Mouse (Mus musculus) kidney, postnatal 36 days (tissue): ENCODE data around the gene Whamm.
A peak's percentile ranks its signal among the peaks of the same experiment; 100 is the strongest.

Source experiments
- DNase-seq, 2 experiments: peaks; one replicate each; pipeline ENCODE4 v3.0.0; 2021 to 2022; ENCODE audit warnings: mixed read lengths in 2 of 2

Whamm gene

GRCm38 (mm10) chr7:81564766-81565165, 6.3 kb upstream of the Whamm start:
- no peak for DNase-seq

- DNase-seq = no peak
These were observed 5.5 kb upstream of the Whamm start for GRCm38 (mm10) chr7:81565381-81566055.

- DNase-seq = no peak
These were observed 4.7 kb upstream of the Whamm start for GRCm38 (mm10) chr7:81566332-81566731.

- DNase-seq = no peak
These were observed 4.2 kb upstream of the Whamm start, which contains the start of gene Fsd2 for GRCm38 (mm10) chr7:81566892-81567291. Gene Fsd2 (minus strand): TSS chr7:81566944.

- no peak for DNase-seq
These were observed 3.7 kb upstream of the Whamm start for GRCm38 (mm10) chr7:81567396-81567795.

- DNase-seq = no peak
These were observed 1.2 kb upstream of the Whamm start for GRCm38 (mm10) chr7:81569851-81570250.

GRCm38 (mm10) chr7:81570271-81570670, 795 bp upstream of the Whamm start:
- DNase-seq = no peak

GRCm38 (mm10) chr7:81570752-81571107, 336 bp upstream of the Whamm start:
- DNase-seq = no peak

- peak; percentile 30 to 47 for DNase-seq
These were observed 925 bp downstream of the Whamm start for GRCm38 (mm10) chr7:81571941-81572441.

- DNase-seq = peak in 1 of 2 experiments; percentile 15
These were observed 1.7 kb downstream of the Whamm start for GRCm38 (mm10) chr7:81572610-81573268.

- DNase-seq = peak; percentile 38 to 40
These were observed 2.3 kb downstream of the Whamm start for GRCm38 (mm10) chr7:81573397-81573796.

GRCm38 (mm10) chr7:81573821-81574220, 2.8 kb downstream of the Whamm start:
- DNase-seq = no peak

GRCm38 (mm10) chr7:81575606-81576005, 4.5 kb downstream of the Whamm start:
- no peak for DNase-seq

- no peak for DNase-seq
These were observed 6.8 kb downstream of the Whamm start for GRCm38 (mm10) chr7:81577872-81578271.

- DNase-seq = no peak
These were observed 7.3 kb downstream of the Whamm start for GRCm38 (mm10) chr7:81578413-81578812.

- DNase-seq = no peak
These were observed 8.2 kb downstream of the Whamm start for GRCm38 (mm10) chr7:81579312-81579711.

- no peak for DNase-seq
These were observed 12.4 kb downstream of the Whamm start for GRCm38 (mm10) chr7:81583512-81583911.

- peak in 1 of 2 experiments; percentile 27 for DNase-seq
These were observed 14.3 kb downstream of the Whamm start for GRCm38 (mm10) chr7:81585326-81585725.

- no peak for DNase-seq
These were observed 16.2 kb downstream of the Whamm start for GRCm38 (mm10) chr7:81587238-81587637.

GRCm38 (mm10) chr7:81592686-81593085, 21.6 kb downstream of the Whamm start:
- DNase-seq = no peak

- no peak for DNase-seq
These were observed 22.3 kb downstream of the Whamm start for GRCm38 (mm10) chr7:81593387-81593786.

- no peak for DNase-seq
These were observed 24.0 kb downstream of the Whamm start for GRCm38 (mm10) chr7:81595056-81595455.

GRCm38 (mm10) chr7:81596086-81596485, 25.0 kb downstream of the Whamm start:
- DNase-seq = no peak

GRCm38 (mm10) chr7:81597660-81598059, 26.6 kb downstream of the Whamm start:
- no peak for DNase-seq
